Mouse (Mus musculus): ENCODE results near the gene Ptprcap.

GRCm38 (mm10) chr19:4196048-4196447 lies 42.6 kb downstream of the Ptprcap start:
- TF ChIP-seq POLR2A (IDR thresholded peaks at IDR 0.05; ENCODE audit: control insufficient read depth, extremely low read depth, insufficient read depth, low read length, poor library complexity) (no peak), CTCF (IDR thresholded peaks at IDR 0.05; ENCODE audit: borderline replicate concordance, control insufficient read depth, extremely low read depth, insufficient read depth, low read length, poor library complexity) (no peak)

Measured in thymus, adult 2 months (tissue).